Mouse (Mus musculus) bone marrow macrophage, adult 2 months (primary cell): Measurements from ENCODE around the gene Stx3. TPM values are rescaled to one million over a fixed set of nuclear protein-coding genes. Genes with fewer than 3 reads are reported as not detected.

ENCODE experiments used
- H3K27ac ChIP-seq: 2 replicates; pipeline ENCODE4 v1.5.1; 2012; ENCODE audit warnings: low read depth, low read length; ENCODE audit not compliant: insufficient read depth
- H3K4me1 ChIP-seq: 2 replicates; pipeline ENCODE4 v1.6.1; 2012; ENCODE audit warnings: low read length; ENCODE audit not compliant: control insufficient read depth, insufficient read depth
- H3K4me3 ChIP-seq: 2 replicates; pipeline ENCODE4 v1.5.1; 2012; ENCODE audit warnings: mild to moderate bottlenecking, low read length, moderate library complexity; ENCODE audit not compliant: insufficient read depth
- CTCF ChIP-seq: IDR thresholded peaks from 2 replicates; pipeline ENCODE4 v1.5.1; 2012; ENCODE audit warnings: low read depth, mild to moderate bottlenecking, low read length, moderate library complexity
- POLR2A ChIP-seq: IDR thresholded peaks from 2 replicates; pipeline ENCODE4 v1.6.1; 2012; ENCODE audit warnings: mild to moderate bottlenecking, low read depth, low read length, borderline replicate concordance
- polyA plus RNA-seq: library from polyadenylated mRNA; stranded (reverse); fragments of >200 nt; gene quantifications from 2 replicates; pipeline ENCODE4 v1.2.4, GENCODE M21; 2012; ENCODE audit not compliant: missing spikeins, insufficient read depth, insufficient read length

Gene Stx3
- 23.1 and 28.0 TPM in 2 replicates for polyA plus RNA-seq

DNA sequence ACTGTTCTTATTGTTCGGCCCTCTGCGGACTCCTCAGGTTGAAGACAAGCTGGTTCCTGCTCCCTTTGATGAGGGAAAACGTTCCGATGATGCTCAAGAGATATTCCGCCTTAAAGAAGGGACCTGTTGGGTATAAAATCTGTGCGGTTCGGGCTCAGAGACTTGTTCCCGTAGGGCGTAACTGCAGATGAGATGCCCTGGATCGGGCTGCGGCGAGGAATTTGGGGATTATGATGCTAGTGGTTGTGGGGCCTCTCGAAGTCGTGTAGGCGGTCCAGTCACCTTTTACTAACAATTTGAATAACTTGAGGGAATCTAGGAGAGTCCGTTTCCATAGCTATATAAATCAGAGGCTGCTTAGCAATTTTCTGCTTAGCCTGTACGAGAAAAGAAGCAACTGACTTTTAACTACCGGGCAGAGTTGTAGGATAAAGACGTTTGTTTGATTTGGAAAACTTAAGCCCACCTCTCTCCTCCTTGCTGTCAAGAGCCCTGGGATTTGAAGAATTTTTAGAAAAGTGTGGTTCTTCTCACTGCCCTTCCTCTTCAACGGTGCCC, at the start of gene Stx3:
Gene Stx3 (minus strand): TSS at position 261 of the 558 bp plus-strand sequence.
- peak within 1 kb of the TSS; percentile 53 for H3K27ac ChIP-seq

DNA sequence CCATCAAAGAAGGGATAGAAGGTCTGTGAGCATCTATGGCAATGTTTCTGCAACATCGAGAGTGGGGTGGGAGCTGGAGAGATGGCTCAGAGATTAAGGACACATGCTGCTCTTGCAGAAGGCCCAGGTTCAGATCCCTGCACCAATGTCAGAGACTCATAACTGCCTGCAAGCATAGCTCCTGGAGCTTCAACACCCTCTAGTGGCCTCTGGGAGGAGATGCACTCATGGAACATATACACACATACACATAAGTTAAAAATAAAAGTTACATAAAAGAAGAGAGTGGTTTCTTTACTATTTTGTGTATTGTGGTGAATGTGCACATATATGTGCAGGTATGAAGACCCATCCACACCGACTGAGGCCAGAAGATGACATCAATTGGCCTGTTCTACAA, 48.6 kb upstream of the Stx3 start:
- Histone ChIP-seq H3K4me3 (no peak overlapping the region), H3K4me1 (no peaks in the 10 kb centered on the region), H3K27ac (no peak overlapping the region)
- TF ChIP-seq POLR2A (no peak), CTCF (no peak)

More for the DNA sequence above, at the start of gene Stx3:
- H3K4me3 ChIP-seq = peak within 1 kb of the TSS; percentile 90
- H3K4me1 ChIP-seq = peaks cover 25% of the 10 kb centered on the region
- TF ChIP-seq POLR2A (no peak), CTCF (no peak)

DNA sequence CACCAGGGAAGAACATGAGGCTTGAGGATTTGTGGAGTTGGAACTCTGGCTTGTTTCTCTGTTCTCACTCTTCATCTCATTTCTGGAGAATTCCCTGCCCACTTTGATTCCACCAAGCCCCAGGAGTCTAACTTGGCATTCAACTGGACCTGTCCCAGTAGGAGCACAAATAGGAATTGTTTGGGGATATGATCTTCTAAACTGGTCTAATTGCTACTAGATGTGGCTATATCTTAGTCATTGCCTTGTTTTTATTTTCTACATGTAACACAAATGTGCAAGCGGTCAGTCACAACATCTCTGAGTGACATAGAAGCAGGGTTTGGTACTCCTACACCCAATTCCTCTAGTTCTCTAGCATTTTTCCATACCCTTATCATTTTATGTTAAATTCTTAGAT, 41.8 kb upstream of the Stx3 start, which contains the start of gene Olfr1418:
Gene Olfr1418 (minus strand): TSS at position 101 of the 400 bp plus-strand sequence.
- H3K4me3 ChIP-seq = no peak within 1 kb of the TSS
- H3K4me1 ChIP-seq = peaks cover 5% of the 10 kb centered on the region
- H3K27ac ChIP-seq = no peak within 1 kb of the TSS
- TF ChIP-seq POLR2A (no peak), CTCF (no peak)

DNA sequence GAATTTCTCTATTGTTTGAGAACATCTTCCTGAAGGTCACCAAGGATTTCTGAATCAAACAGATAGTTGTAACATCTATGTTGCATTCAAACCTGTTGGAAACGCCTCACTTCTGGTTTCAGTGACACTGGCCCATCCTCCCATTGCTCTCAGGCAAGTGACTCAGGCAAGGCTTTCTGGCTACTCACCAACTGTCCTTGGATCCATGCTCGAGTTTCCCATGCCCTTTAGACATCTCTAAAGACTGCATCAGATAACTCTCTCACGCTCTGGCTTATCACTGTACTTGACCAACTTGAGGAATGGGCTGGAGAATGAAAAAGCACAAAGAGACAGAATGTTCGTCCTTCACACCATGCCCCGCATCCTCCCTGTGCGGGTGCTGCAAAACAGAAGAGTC, 37.3 kb upstream of the Stx3 start:
- Histone ChIP-seq H3K27ac (no peak overlapping the region), H3K4me1 (peaks cover 5% of the 10 kb centered on the region), H3K4me3 (no peak overlapping the region)
- TF ChIP-seq POLR2A (no peak), CTCF (no peak)

DNA sequence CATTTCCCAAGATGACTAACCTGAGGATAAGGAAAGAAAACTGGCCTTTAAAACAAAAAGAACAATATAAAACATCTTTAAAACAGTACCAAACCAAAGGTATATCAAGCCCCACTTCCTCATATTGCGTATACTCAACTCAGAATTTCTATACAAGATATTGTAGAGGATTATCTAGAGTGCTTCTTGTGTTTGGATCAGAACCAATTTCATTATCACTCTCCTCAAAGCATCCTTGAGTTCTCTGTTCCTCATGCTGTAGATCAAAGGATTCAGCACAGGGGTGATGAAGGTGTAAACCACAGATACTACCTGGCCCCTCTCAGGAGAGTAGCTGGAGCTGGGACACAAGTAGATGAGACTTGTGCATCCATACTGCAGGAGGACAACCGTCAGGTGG, 35.6 kb upstream of the Stx3 start:
- H3K27ac ChIP-seq = no peak overlapping the region
- H3K4me1 ChIP-seq = peaks cover 5% of the 10 kb centered on the region
- no peak overlapping the region for H3K4me3 ChIP-seq
- TF ChIP-seq CTCF = no peak
- TF ChIP-seq POLR2A = no peak

DNA sequence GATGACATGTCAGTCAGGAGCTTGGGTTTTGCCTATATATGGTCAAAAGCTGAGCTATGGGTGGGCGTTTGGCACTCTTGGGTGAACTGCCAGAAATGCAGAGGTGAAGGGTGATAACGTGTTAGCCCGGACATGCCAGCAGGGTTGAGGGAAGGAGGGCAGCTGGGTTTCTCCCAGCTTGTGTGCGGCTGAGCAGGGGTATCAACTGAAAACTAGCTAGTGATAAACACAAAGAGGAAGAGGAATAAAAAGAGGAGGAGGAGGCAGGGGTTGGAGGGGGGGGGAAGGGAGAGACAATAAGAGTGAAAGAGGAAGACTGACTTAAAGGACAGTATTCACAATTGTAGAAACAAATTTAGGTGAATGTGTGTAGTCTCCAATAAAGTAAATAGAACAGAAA, 33.4 kb upstream of the Stx3 start:
- Histone ChIP-seq H3K4me1 (no peaks in the 10 kb centered on the region), H3K4me3 (no peak overlapping the region), H3K27ac (no peak overlapping the region)
- TF ChIP-seq CTCF = no peak
- no peak for TF ChIP-seq POLR2A

DNA sequence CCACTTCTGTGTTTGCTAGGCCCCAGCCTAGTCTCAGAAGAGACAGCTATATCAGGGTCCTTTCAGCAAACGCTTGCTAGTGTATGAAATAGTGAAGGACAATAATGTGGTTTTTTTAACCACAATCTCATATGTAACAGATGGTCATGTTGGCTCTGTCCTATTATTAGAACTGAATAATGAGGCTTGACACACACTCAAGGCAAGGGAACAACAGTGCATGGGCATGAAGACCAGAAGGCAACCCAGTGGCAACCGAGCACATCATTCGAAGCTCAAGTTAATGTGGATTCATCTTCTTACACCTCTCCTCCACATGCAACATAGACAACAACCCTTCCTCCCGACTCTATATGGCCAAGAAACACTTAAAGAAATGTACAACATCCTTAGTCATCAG, 27.1 kb upstream of the Stx3 start:
- no peak for TF ChIP-seq POLR2A
- H3K4me1 ChIP-seq = peaks cover 2% of the 10 kb centered on the region; the same call in 1 of the 2 replicates
- H3K27ac ChIP-seq = no peak overlapping the region
- H3K4me3 ChIP-seq = no peak overlapping the region

DNA sequence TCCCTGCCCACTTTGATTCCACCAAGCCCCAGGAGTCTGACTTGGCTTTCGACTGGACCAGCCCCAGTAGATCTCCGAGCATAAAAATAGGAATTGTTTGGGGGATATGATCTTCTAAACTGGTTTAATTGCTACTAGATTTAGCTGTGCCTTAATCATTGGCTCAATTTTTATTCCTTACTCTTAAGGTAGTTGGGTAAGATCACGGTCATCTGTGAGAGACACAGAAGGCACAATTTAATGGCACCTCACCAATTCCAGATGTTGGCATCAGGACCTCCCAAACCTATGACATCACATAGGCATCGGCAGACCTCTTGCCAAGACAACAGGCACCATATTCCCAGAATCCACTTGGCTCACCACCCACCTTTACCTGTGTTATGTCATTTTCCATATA, 19.9 kb upstream of the Stx3 start, which contains the start of gene Olfr1417:
Gene Olfr1417 (minus strand): TSS at position 101 of the 400 bp plus-strand sequence.
- TF ChIP-seq CTCF (no peak), POLR2A (no peak)
- no peak within 1 kb of the TSS for H3K27ac ChIP-seq
- no peaks in the 10 kb centered on the region for H3K4me1 ChIP-seq
- H3K4me3 ChIP-seq = no peak within 1 kb of the TSS

DNA sequence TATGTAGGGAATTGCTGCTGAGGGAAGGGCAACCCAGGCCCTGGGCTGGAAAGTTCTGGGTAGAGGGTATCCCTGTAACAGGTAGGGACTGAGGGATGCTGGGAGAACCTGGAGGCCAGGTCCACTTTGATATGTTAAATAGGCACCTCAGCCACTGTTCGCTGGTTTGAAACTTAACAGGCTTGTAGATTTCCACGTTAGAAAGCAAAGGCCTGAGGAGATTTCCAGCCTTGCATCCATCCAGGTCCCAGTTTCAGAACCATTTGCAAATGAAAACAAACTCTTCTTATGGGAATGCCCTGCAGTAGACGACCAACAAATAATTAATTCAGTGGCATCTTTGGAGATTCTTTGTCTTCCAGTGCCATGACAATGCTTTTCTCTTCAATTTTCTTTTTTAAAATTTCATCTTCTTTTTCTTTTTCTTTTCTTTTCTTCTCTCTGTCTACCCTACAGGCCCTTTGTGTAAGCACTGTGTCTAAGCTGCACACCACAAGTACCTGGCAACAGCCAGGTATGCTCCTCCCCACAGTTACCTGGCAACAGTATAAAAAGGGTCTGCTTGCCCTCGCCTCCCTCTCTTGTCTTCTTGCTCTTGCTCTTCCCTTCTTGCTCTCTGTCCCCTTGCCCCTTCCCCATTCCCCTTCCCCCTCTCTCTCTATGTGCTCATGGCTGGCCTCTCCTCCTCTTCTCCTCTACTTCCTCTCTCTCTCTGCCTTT, 4.3 kb upstream of the Stx3 start:
- H3K4me1 ChIP-seq = peaks cover 19% of the 10 kb centered on the region
- TF ChIP-seq POLR2A = no peak
- no peak for TF ChIP-seq CTCF
- peak overlapping the region; percentile 28 for H3K27ac ChIP-seq
- no peak overlapping the region for H3K4me3 ChIP-seq

DNA sequence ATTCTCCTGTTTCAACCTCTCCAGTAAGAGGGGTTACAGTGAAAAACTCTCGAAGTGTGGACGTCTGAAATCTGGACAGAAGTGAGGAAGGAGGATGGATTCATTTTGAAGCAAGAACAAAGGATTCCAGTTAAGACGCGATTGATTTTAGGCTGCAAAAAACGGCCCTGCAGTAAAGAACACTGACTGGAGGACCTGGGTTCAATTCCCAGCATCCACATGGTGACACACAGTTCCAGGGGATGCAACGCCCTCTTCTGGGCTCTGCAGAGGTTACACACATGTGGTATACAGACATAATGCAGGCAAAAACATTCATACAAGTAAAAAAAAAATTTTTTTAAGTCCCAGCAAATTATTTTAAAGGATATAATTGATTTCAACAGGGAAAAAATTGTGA, 1.0 kb upstream of the Stx3 start:
- TF ChIP-seq CTCF (no peak), POLR2A (no peak)
- H3K27ac ChIP-seq = no peak overlapping the region
- H3K4me1 ChIP-seq = peaks cover 24% of the 10 kb centered on the region
- H3K4me3 ChIP-seq = no peak overlapping the region
